ENCODE assay signal across 24 mouse cellular contexts in genomic region chr7:50050144-50050543, GRCm38 (mm10).
DNase-seq lines count a peak whose midpoint lies in the region; ATAC-seq lines count a peak whose summit lies in the region.
"Had no signal": no experiment of that assay in that cellular context is flagged by ENCODE, and none has a peak within 500 bp of the region (broad histone marks: within the 10 kb centered on the region; RNA-seq: fewer than 3 reads in every experiment).

No protein-coding gene starts in this region.

- no peak overlapping the region for H3K27ac ChIP-seq in hindbrain, embryonic 13.5 days
- no peak overlapping the region for H3K27ac ChIP-seq in hindbrain, embryonic 16.5 days (ENCODE audit: low read depth, low read length)
- no peak overlapping the region for H3K27ac ChIP-seq in hindbrain, embryonic 15.5 days (replicated peaks)
- no peak overlapping the region for H3K27ac ChIP-seq in hindbrain, embryonic 10.5 days
- no peak overlapping the region for H3K27ac ChIP-seq in neural tube, embryonic 13.5 days (replicated peaks)
- H3K27ac ChIP-seq in neural tube, embryonic 15.5 days (replicated peaks) = no peak overlapping the region
- H3K27ac ChIP-seq: embryonic facial prominence, embryonic 12.5 days; embryonic facial prominence, embryonic 15.5 days; forebrain, embryonic 10.5 days; forebrain, embryonic 12.5 days had no signal

- 72% methylated on average over 4 of the region's 4 CpGs for WGBS in hindbrain, embryonic 13.5 days
- 55% methylated on average over 4 of the region's 4 CpGs for WGBS in hindbrain, embryonic 16.5 days
- 75% methylated on average over 4 of the region's 4 CpGs for WGBS in hindbrain, embryonic 15.5 days
- 90% methylated on average over 4 of the region's 4 CpGs for WGBS in hindbrain, embryonic 10.5 days
- WGBS in neural tube, embryonic 13.5 days = 46% methylated on average over 4 of the region's 4 CpGs
- 47% methylated on average over 4 of the region's 4 CpGs for WGBS in neural tube, embryonic 15.5 days

- no peaks in the 10 kb centered on the region for H3K9me3 ChIP-seq in hindbrain, embryonic 13.5 days
- H3K9me3 ChIP-seq in hindbrain, embryonic 16.5 days (ENCODE audit: control insufficient read depth, low read length) = no peaks in the 10 kb centered on the region
- H3K9me3 ChIP-seq in hindbrain, embryonic 15.5 days = no peaks in the 10 kb centered on the region
- H3K9me3 ChIP-seq in hindbrain, embryonic 10.5 days = no peaks in the 10 kb centered on the region
- no peaks in the 10 kb centered on the region for H3K9me3 ChIP-seq in neural tube, embryonic 13.5 days
- no peaks in the 10 kb centered on the region for H3K9me3 ChIP-seq in neural tube, embryonic 15.5 days (replicated peaks)
- H3K9me3 ChIP-seq: embryonic facial prominence, embryonic 12.5 days; embryonic facial prominence, embryonic 15.5 days; forebrain, embryonic 10.5 days; forebrain, embryonic 12.5 days had no signal

- H3K4me2 ChIP-seq in hindbrain, embryonic 13.5 days = no peak overlapping the region
- no peak overlapping the region for H3K4me2 ChIP-seq in hindbrain, embryonic 16.5 days (ENCODE audit: low read length)
- H3K4me2 ChIP-seq in hindbrain, embryonic 15.5 days = no peak overlapping the region
- H3K4me2 ChIP-seq in neural tube, embryonic 13.5 days = no peak overlapping the region
- H3K4me2 ChIP-seq in neural tube, embryonic 15.5 days = no peak overlapping the region
- H3K4me2 ChIP-seq: embryonic facial prominence, embryonic 12.5 days; embryonic facial prominence, embryonic 15.5 days; forebrain, embryonic 12.5 days had no signal

- DNase-seq in hindbrain, embryonic 10.5 days (ENCODE audit: low spot score) = no peak
- no peak for DNase-seq in right cerebral cortex, adult 2 months (ENCODE audit: low spot score in 2 of 2)
- DNase-seq: adrenal gland, adult 2 months; adrenal gland, postnatal 10 days; adrenal gland, postnatal 25 days; cerebellum, adult 11 months; cerebellum, adult 18-20 months; cerebellum, adult 8-10 months; cerebellum, adult 9-11 months; cerebellum, postnatal 14 days; cerebellum, postnatal 36 days; embryo, embryonic 11 days had no signal

- no peak overlapping the region for H3K9ac ChIP-seq in hindbrain, embryonic 13.5 days
- H3K9ac ChIP-seq in hindbrain, embryonic 16.5 days (ENCODE audit: low read depth, low read length) = no peak overlapping the region
- H3K9ac ChIP-seq in hindbrain, embryonic 15.5 days = no peak overlapping the region
- no peak overlapping the region for H3K9ac ChIP-seq in neural tube, embryonic 13.5 days
- no peak overlapping the region for H3K9ac ChIP-seq in neural tube, embryonic 15.5 days (replicated peaks)
- H3K9ac ChIP-seq: embryonic facial prominence, embryonic 12.5 days; embryonic facial prominence, embryonic 15.5 days; forebrain, embryonic 12.5 days had no signal

- peak; percentile 36; the same call in 1 of the 2 replicates for ATAC-seq in hindbrain, embryonic 13.5 days (ENCODE audit: low FRiP score)
- no peak for ATAC-seq in hindbrain, embryonic 16.5 days
- ATAC-seq in hindbrain, embryonic 15.5 days (ENCODE audit: low FRiP score, low read depth) = peak; percentile 54; the same call in 1 of the 2 replicates
- ATAC-seq in neural tube, embryonic 13.5 days (ENCODE audit: low read depth) = peak; percentile 78
- ATAC-seq in neural tube, embryonic 15.5 days (ENCODE audit: low FRiP score) = no peak
- ATAC-seq: forebrain, embryonic 14.5 days; forebrain, embryonic 16.5 days had no signal

- H3K27me3 ChIP-seq in hindbrain, embryonic 13.5 days = no peaks in the 10 kb centered on the region
- H3K27me3 ChIP-seq in hindbrain, embryonic 16.5 days (replicated peaks; ENCODE audit: control insufficient read depth, insufficient read depth, low read length) = no peaks in the 10 kb centered on the region; the same call in 1 of the 2 replicates
- no peaks in the 10 kb centered on the region for H3K27me3 ChIP-seq in hindbrain, embryonic 15.5 days
- no peaks in the 10 kb centered on the region for H3K27me3 ChIP-seq in hindbrain, embryonic 10.5 days (ENCODE audit: insufficient read depth, poor library complexity, severe bottlenecking)
- H3K27me3 ChIP-seq in neural tube, embryonic 13.5 days = no peaks in the 10 kb centered on the region
- H3K27me3 ChIP-seq in neural tube, embryonic 15.5 days (replicated peaks) = no peaks in the 10 kb centered on the region
- H3K27me3 ChIP-seq: embryonic facial prominence, embryonic 12.5 days; embryonic facial prominence, embryonic 15.5 days; forebrain, embryonic 12.5 days had no signal

- H3K4me3 ChIP-seq in hindbrain, embryonic 13.5 days = no peak overlapping the region
- no peak overlapping the region for H3K4me3 ChIP-seq in hindbrain, embryonic 16.5 days (ENCODE audit: low read length)
- H3K4me3 ChIP-seq in hindbrain, embryonic 15.5 days = no peak overlapping the region
- H3K4me3 ChIP-seq in hindbrain, embryonic 10.5 days = no peak overlapping the region
- no peak overlapping the region for H3K4me3 ChIP-seq in neural tube, embryonic 13.5 days
- H3K4me3 ChIP-seq in neural tube, embryonic 15.5 days (replicated peaks) = no peak overlapping the region
- H3K4me3 ChIP-seq: embryonic facial prominence, embryonic 12.5 days; embryonic facial prominence, embryonic 15.5 days; erythroblast, embryonic 14.5 days; forebrain, embryonic 10.5 days; forebrain, embryonic 12.5 days had no signal

- 0 out of 2 replicates have a peak, but pooled peaks cover 2% of the 10 kb centered on the region for H3K4me1 ChIP-seq in hindbrain, embryonic 13.5 days (replicated peaks)
- no peaks in the 10 kb centered on the region for H3K4me1 ChIP-seq in hindbrain, embryonic 16.5 days (ENCODE audit: control insufficient read depth, insufficient read depth, low read depth, low read length)
- no peaks in the 10 kb centered on the region for H3K4me1 ChIP-seq in hindbrain, embryonic 15.5 days (replicated peaks)
- H3K4me1 ChIP-seq in hindbrain, embryonic 10.5 days (replicated peaks) = no peaks in the 10 kb centered on the region
- H3K4me1 ChIP-seq in neural tube, embryonic 13.5 days (replicated peaks) = peaks cover 6% of the 10 kb centered on the region; the same call in 1 of the 2 replicates
- H3K4me1 ChIP-seq in neural tube, embryonic 15.5 days = peaks cover 4% of the 10 kb centered on the region; the same call in 1 of the 2 replicates
- H3K4me1 ChIP-seq: embryonic facial prominence, embryonic 12.5 days; embryonic facial prominence, embryonic 15.5 days; forebrain, embryonic 10.5 days; forebrain, embryonic 12.5 days had no signal

- H3K36me3 ChIP-seq in hindbrain, embryonic 13.5 days = no peaks in the 10 kb centered on the region
- no peaks in the 10 kb centered on the region for H3K36me3 ChIP-seq in hindbrain, embryonic 16.5 days (ENCODE audit: control insufficient read depth, insufficient read depth, low read length)
- H3K36me3 ChIP-seq in hindbrain, embryonic 15.5 days = no peaks in the 10 kb centered on the region
- H3K36me3 ChIP-seq in hindbrain, embryonic 10.5 days = no peaks in the 10 kb centered on the region
- no peaks in the 10 kb centered on the region for H3K36me3 ChIP-seq in neural tube, embryonic 13.5 days
- H3K36me3 ChIP-seq in neural tube, embryonic 15.5 days = no peaks in the 10 kb centered on the region
- H3K36me3 ChIP-seq: embryonic facial prominence, embryonic 12.5 days; embryonic facial prominence, embryonic 15.5 days; forebrain, embryonic 10.5 days; forebrain, embryonic 12.5 days had no signal

Comparison
In these comparisons a context has a peak if more than half of its experiments do, and no peak if none do; other contexts are left out.
1. ATAC-seq: peak in hindbrain, embryonic 13.5 days (single experiment), hindbrain, embryonic 15.5 days (single experiment) and neural tube, embryonic 13.5 days (single experiment); none in hindbrain, embryonic 16.5 days (single experiment) and neural tube, embryonic 15.5 days (single experiment).